Mouse (Mus musculus) CD8-positive naive resting alpha-beta T cell, adult 2 months (primary cell): ENCODE data around the gene Fbxo48.

ENCODE experiments used
- DNase-seq, 2 experiments: peaks; one replicate each; pipeline ENCODE4 v3.0.0; 2022; ENCODE audit warnings: low read depth in 2 of 2, low spot score in 2 of 2

Fbxo48 gene

DNA sequence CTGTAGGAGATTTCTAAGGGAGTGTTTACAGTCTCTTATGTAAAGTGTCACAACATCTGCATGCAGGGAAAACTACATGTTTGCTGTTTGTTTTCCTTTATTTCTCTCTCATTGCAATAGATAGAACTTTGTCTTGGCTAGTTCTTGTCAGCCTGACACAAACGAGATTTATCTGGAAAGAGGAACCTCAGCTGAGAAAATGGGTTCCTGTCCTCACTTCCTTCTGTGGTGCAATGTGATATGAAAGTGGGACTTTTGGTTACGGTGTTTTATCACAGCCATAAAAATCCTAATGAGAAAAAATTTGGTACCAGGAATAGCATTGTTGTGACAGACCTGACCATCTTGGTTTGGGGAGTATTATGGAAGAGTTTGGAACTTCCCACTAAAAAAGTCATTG, 18.5 kb downstream of the Fbxo48 start:
- DNase-seq: no peak

- DNase-seq: no peak
These were observed 20.9 kb downstream of the Fbxo48 start for GRCm38 (mm10) chr11:16972027-16972426.

DNA sequence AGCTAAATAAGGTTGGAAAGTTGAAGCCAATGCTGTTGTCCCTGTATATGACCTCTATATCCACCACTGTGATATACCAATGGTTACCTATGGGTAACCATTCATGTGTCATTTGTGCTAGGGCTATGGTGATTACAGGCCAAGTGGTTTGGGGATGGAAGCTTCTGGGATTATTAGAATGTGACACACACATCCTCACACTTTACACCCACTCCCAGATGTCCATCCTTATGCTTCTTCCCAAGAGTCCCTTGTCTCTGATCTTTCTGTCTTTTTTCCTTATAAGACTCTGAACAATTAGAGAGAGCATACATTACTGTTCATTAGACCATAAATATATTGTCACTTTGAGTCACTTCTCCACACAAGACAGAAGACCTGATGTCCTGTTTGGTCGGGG, 21.9 kb downstream of the Fbxo48 start:
- DNase-seq: no peak

GRCm38 (mm10) chr11:16976937-16977336, 25.8 kb downstream of the Fbxo48 start:
- no peak for DNase-seq

GRCm38 (mm10) chr11:16977611-16978010, 26.4 kb downstream of the Fbxo48 start:
- no peak for DNase-seq

- no peak for DNase-seq
These were observed 27.1 kb downstream of the Fbxo48 start for GRCm38 (mm10) chr11:16978161-16978707.

- no peak for DNase-seq
These were observed 35.5 kb downstream of the Fbxo48 start for GRCm38 (mm10) chr11:16986550-16987187.

DNA sequence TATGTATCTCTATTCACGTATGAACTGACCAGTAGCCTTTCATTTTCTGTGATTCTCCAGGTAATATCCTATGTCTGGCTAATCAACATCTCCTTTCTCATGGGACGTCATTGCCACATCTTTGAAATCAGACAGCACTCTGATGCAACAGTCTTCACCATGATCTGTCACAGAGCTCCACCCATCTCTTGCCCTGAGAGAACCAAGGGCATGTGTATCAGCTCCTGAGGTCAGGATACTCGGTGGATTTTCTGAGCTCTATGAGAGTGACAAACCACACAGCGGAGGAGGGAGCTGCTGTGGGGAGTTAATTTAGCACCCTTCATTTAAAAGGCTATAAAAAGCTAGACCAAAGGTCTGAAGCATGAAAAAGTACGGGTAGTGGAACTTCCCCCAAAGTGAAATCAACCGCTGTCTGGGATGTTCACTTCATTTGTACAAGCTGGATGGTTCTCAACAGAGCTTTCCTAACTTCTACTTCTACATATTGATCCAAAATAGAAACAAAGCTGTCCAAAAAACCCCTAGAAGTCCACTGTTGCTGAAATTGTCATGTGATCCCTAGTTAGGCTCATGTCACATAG, 36.7 kb downstream of the Fbxo48 start:
- DNase-seq: no peak

DNA sequence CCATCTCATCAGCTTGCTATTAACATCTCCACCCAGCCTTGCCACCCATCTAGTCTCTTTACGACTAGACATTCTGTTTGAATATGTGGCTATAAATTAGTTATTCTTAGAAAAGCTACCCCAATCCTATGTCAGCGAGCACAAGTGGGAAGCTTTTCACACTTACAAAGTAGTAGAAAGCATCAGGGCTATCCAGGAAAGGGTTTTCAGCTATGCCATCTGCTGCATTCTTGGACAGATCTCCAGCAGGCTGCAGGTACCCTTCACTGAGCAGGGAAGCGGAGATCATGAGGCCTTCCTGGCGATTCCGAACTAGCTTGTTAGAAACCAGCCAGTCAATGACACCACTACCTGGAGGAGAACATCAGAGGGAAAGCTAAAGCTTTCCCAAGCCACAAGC, 38.7 kb downstream of the Fbxo48 start:
- DNase-seq: no peak

DNA sequence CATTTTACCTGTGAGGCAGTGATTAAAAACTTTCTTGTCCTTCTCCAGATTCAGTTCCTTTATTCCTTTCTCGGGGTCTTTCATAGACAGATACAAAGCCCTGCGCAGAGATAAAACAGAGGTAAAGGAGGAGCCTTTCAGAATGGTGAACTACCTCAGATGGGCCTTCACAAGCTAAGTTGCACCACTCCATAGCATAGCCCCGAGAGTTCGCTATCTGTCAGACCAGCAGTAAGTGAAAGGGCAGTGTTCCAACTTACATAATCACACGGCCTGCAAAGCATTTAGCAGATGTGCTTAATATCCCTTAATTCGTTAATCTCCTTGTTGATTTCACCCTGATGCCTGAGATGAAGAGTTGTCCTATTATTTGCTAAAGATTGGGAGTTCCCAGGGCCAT, 41.7 kb downstream of the Fbxo48 start:
- DNase-seq: no peak

- DNase-seq: no peak
These were observed 45.6 kb downstream of the Fbxo48 start for GRCm38 (mm10) chr11:16996818-16997217.

DNA sequence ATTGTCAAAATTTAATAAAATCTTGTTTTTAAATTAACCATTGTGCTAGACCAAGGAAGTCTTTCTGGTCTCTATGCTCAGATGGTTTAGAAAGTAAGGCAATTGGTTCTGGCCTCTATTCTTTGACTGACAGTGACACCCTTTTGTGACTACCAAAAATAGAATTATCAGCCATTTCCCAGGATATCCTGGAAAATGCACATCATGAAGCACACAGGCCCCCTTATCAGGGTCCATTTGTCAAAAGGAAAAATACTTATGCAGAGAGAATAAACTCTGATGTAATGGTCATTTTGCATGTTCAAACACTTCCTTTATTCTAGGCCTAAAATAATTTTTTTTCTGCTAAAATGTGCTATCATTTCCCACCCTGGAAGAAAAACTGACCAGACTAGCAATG, 46.3 kb downstream of the Fbxo48 start:
- no peak for DNase-seq

DNA sequence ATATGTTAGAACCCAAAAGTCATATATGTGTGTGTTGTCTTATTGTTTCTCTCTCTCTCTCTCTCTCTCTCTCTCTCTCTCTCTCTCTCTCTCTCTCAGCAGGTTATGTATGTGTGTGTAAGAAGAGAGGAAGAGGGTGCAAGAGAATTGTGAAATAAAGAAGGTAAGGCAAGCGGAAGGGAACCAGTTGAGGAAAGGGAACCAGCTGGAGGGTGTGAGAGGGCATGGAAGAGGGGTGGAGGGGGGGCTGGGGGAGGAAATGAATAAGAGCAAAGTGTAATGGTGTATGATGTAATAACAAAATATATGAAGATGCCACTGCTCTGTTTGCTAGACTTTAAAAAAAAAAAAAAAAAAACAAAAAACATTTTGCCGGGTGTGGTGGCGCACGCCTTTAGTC, 48.2 kb downstream of the Fbxo48 start:
- DNase-seq: no peak

- no peak for DNase-seq
These were observed 48.8 kb downstream of the Fbxo48 start for GRCm38 (mm10) chr11:16999933-17000332.

DNA sequence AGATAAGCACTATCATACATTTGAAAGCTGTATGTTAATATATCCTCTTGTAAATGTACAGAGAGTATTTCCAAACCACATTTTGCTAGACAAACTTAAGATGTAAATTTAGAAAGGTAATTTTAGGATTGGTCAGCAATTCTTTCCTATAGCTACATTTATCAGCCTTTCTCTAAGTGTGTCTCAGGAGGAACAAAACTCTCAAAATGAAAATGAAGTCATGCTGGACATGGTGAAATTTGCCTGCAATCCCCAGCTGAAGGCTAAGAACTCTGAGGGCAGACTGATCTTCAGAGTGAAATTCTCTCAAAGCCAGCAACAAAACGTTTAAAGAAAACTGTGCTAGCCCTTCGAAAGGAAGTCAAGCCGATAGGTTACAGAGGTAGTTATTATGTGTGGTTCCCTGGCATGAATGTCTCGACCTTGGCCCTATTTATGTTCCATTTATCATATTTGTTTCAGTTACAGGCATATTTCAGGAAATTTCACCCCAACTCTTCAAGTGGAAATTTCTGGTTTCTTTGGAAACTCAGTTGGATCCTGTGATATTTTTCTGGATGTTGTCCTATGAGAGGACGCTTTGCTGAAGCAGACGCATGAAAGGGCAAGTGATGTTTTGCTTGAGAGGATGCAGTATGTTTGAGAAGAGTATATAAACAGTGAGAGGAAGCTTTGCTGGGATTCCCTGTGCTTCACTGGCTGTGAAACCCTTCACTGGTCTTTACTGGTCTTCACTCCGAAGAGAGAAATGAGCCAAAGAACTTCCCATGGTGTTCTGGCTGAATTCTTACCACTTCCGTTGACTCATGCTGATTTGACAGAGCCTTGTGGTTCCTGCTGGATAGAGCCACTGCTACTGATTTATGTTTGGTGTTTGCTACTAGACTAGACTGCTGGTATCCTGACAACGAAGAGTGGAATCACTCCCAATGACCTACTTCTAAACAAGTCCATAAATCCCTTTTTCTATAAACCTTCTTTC, 49.5 kb downstream of the Fbxo48 start:
- DNase-seq: no peak

- no peak for DNase-seq
These were observed 51.7 kb downstream of the Fbxo48 start for GRCm38 (mm10) chr11:17002739-17003373.

DNA sequence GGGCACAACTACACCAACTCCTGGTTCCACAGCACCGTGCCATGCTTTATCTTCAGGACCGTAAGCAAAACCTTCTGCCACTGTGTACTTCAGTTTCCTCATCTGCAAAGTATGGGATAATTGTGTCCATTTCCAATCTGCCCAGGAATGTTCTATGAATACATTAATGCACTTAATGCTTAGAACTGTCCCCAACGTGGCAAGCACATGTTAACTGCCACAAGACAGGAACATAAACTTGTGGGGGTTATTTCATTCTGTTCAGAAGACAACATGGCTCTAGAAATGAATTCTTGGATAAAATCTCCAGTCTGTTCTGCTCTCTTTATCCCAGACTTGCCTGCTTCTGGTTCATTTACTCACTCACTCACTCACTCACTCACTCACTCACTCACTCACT, 52.6 kb downstream of the Fbxo48 start:
- DNase-seq: no peak
